Mouse (Mus musculus) heart, embryonic 16.5 days (tissue): ENCODE data around the gene Men1. TPM values are rescaled to one million over a fixed set of nuclear protein-coding genes. Genes with fewer than 3 reads are reported as not detected.

Source experiments
- ATAC-seq: fragments of 200-750 bp; cut with Nextera tagmentation; replicated peaks from 2 replicates; pipeline ENCODE4 v1.8.0; 2017; ENCODE audit warnings: moderate number of reproducible peaks; ENCODE audit not compliant: insufficient read depth, low FRiP score; ENCODE audit errors: extremely low read depth
- H3K27ac ChIP-seq: fragments of 300-500 bp; sonication (generic); 2 replicates; pipeline ENCODE4 v1.5.1; 2014; ENCODE audit warnings: mild to moderate bottlenecking, low read length, control low read depth, moderate library complexity
- H3K27me3 ChIP-seq: fragments of 300-500 bp; sonication (generic); 2 replicates; pipeline ENCODE4 v1.6.1; 2014; ENCODE audit warnings: low read length, mixed read lengths; ENCODE audit not compliant: control insufficient read depth, insufficient read depth
- H3K36me3 ChIP-seq: fragments of 300-500 bp; sonication (generic); 2 replicates; pipeline ENCODE4 v1.6.1; 2014; ENCODE audit not compliant: control insufficient read depth, insufficient read depth
- H3K4me1 ChIP-seq: fragments of 300-500 bp; sonication (generic); 2 replicates; pipeline ENCODE4 v1.6.1; 2014; ENCODE audit warnings: low read length, mixed read lengths; ENCODE audit not compliant: control insufficient read depth, insufficient read depth
- H3K4me2 ChIP-seq: fragments of 300-500 bp; sonication (generic); 2 replicates; pipeline ENCODE4 v1.6.1; 2014; ENCODE audit warnings: low read depth, mild to moderate bottlenecking, control low read depth, low read length
- H3K4me3 ChIP-seq: fragments of 300-500 bp; sonication (generic); 2 replicates; pipeline ENCODE4 v1.5.1; 2014; ENCODE audit warnings: mild to moderate bottlenecking, control low read depth, low read length
- H3K9ac ChIP-seq: fragments of 300-500 bp; sonication (generic); 2 replicates; pipeline ENCODE4 v1.6.1; 2014; ENCODE audit warnings: low read length, control low read depth
- H3K9me3 ChIP-seq: fragments of 300-500 bp; sonication (generic); replicated peaks from 2 replicates; pipeline ENCODE4 v1.6.1; 2016; ENCODE audit warnings: low read length; ENCODE audit not compliant: control insufficient read depth
- WGBS: fragments of 180-500 bp; shearing (Covaris S2); extraction: QIAGEN DNeasy Blood & Tissue Kit; methylation state at CpG from one replicate; pipeline ENCODE4 v1.1.7; 2014; 5-methylcytosine and 5-hydroxymethylcytosine counted together
- polyA plus RNA-seq: library from polyadenylated mRNA; unstranded; fragments of >200 nt; fragmentation: Nextera tagmentation; extraction: Ambion mirVana; gene quantifications from 2 replicates; pipeline ENCODE4 v1.2.1, GENCODE M21; 2015

Men1 gene
- polyA plus RNA-seq, 1 experiment from 2014 or later, result 45.8 TPM

- Histone ChIP-seq H3K9me3 (no peaks in the 10 kb centered on the region), H3K9ac (no peak overlapping the region), H3K27ac (no peak overlapping the region), H3K36me3 (peaks cover 7% of the 10 kb centered on the region), H3K4me1 (peaks cover 3% of the 10 kb centered on the region; the same call in 1 of the 2 replicates), H3K4me2 (no peak overlapping the region), H3K4me3 (no peak overlapping the region), H3K27me3 (no peaks in the 10 kb centered on the region)
- 88% methylated on average over 4 of the region's 4 CpGs for WGBS
- ATAC-seq, result no peak
Observed at GRCm38 (mm10) chr19:6347615-6348014, 12.8 kb downstream of the Men1 start.

- Histone ChIP-seq H3K4me2 (no peak overlapping the region), H3K4me1 (peaks cover 3% of the 10 kb centered on the region; the same call in 1 of the 2 replicates), H3K9ac (no peak overlapping the region), H3K27ac (peak overlapping the region; percentile 26), H3K4me3 (no peak overlapping the region), H3K9me3 (no peaks in the 10 kb centered on the region), H3K27me3 (no peaks in the 10 kb centered on the region), H3K36me3 (peaks cover 7% of the 10 kb centered on the region)
- 38% methylated on average over 9 of the region's 9 CpGs for WGBS
- no peak for ATAC-seq
Observed at GRCm38 (mm10) chr19:6348717-6349116, 13.9 kb downstream of the Men1 start.

GRCm38 (mm10) chr19:6349215-6349983 lies 14.6 kb downstream of the Men1 start:
- H3K36me3 ChIP-seq, result peaks cover 12% of the 10 kb centered on the region
- no peaks in the 10 kb centered on the region for H3K27me3 ChIP-seq
- 37% methylated on average over 14 of the region's 14 CpGs for WGBS
- H3K27ac ChIP-seq, result peak overlapping the region; percentile 65
- H3K4me1 ChIP-seq, result peaks cover 3% of the 10 kb centered on the region
- no peak overlapping the region for H3K4me3 ChIP-seq
- H3K9me3 ChIP-seq, result no peaks in the 10 kb centered on the region
- H3K4me2 ChIP-seq, result no peak overlapping the region
- H3K9ac ChIP-seq, result no peak overlapping the region
- ATAC-seq, result peak; percentile 67

GRCm38 (mm10) chr19:6351431-6352106 lies 16.8 kb downstream of the Men1 start:
- 49% methylated on average over 14 of the region's 14 CpGs for WGBS
- ATAC-seq, result no peak
- Histone ChIP-seq H3K9ac (no peak overlapping the region), H3K4me1 (peaks cover 3% of the 10 kb centered on the region), H3K4me2 (no peak overlapping the region), H3K27ac (no peak overlapping the region), H3K27me3 (no peaks in the 10 kb centered on the region), H3K4me3 (no peak overlapping the region), H3K9me3 (no peaks in the 10 kb centered on the region), H3K36me3 (peaks cover 7% of the 10 kb centered on the region)

GRCm38 (mm10) chr19:6352107-6352505 lies 17.3 kb downstream of the Men1 start:
- 71% methylated on average over 2 of the region's 2 CpGs for WGBS

GRCm38 (mm10) chr19:6354030-6354429 lies 19.3 kb downstream of the Men1 start:
- Histone ChIP-seq H3K27me3 (no peaks in the 10 kb centered on the region), H3K4me1 (peaks cover 3% of the 10 kb centered on the region), H3K4me2 (no peak overlapping the region), H3K4me3 (no peak overlapping the region), H3K9ac (no peak overlapping the region), H3K27ac (no peak overlapping the region), H3K36me3 (peaks cover 5% of the 10 kb centered on the region; the same call in 1 of the 2 replicates), H3K9me3 (no peaks in the 10 kb centered on the region)
- WGBS, result 65% methylated on average over 7 of the region's 7 CpGs
- no peak for ATAC-seq

More at GRCm38 (mm10) chr19:6352107-6352505, 17.3 kb downstream of the Men1 start:
- Histone ChIP-seq H3K4me2 (no peak overlapping the region), H3K27ac (no peak overlapping the region), H3K4me1 (peaks cover 3% of the 10 kb centered on the region), H3K27me3 (no peaks in the 10 kb centered on the region), H3K4me3 (no peak overlapping the region), H3K9ac (no peak overlapping the region), H3K36me3 (peaks cover 5% of the 10 kb centered on the region), H3K9me3 (no peaks in the 10 kb centered on the region)
- no peak for ATAC-seq

- H3K27ac ChIP-seq, result no peak overlapping the region
- no peaks in the 10 kb centered on the region for H3K27me3 ChIP-seq
- H3K4me1 ChIP-seq, result peaks cover 17% of the 10 kb centered on the region
- H3K4me2 ChIP-seq, result no peak overlapping the region
- WGBS, result 84% methylated on average over 3 of the region's 3 CpGs
- H3K9me3 ChIP-seq, result no peaks in the 10 kb centered on the region
- H3K4me3 ChIP-seq, result no peak overlapping the region
- H3K36me3 ChIP-seq, result peaks cover 12% of the 10 kb centered on the region
- ATAC-seq, result no peak
- no peak overlapping the region for H3K9ac ChIP-seq
Observed at GRCm38 (mm10) chr19:6361291-6361690, 26.5 kb downstream of the Men1 start.

GRCm38 (mm10) chr19:6363091-6363410 lies 28.3 kb downstream of the Men1 start:
- peak overlapping the region; percentile 72 for H3K4me2 ChIP-seq
- peaks cover 24% of the 10 kb centered on the region for H3K36me3 ChIP-seq
- peak overlapping the region; percentile 99 for H3K4me3 ChIP-seq
- H3K27me3 ChIP-seq, result no peaks in the 10 kb centered on the region
- H3K27ac ChIP-seq, result peak overlapping the region; percentile 64
- no peak for ATAC-seq
- WGBS, result under 1% methylated on average over 11 of the region's 11 CpGs
- H3K4me1 ChIP-seq, result peaks cover 25% of the 10 kb centered on the region
- H3K9ac ChIP-seq, result peak overlapping the region; percentile 68
- no peaks in the 10 kb centered on the region for H3K9me3 ChIP-seq
